Mouse (Mus musculus) kidney, adult 2 months (tissue): Measurements from ENCODE around the gene Haus3.

Experiments
- CTCF ChIP-seq: fragments of 200-500 bp; conservative IDR thresholded peaks from 2 replicates; pipeline ENCODE4 v1.5.1; 2011; ENCODE audit warnings: low read depth, mild to moderate bottlenecking, control low read depth, low read length, moderate library complexity, mixed read lengths; ENCODE audit not compliant: insufficient read depth, insufficient read length
- POLR2A ChIP-seq: fragments of 200-500 bp; IDR thresholded peaks from one replicate; pipeline ENCODE4 v1.6.1; 2011; ENCODE audit warnings: low read depth, low read length, control low read depth

DNA sequence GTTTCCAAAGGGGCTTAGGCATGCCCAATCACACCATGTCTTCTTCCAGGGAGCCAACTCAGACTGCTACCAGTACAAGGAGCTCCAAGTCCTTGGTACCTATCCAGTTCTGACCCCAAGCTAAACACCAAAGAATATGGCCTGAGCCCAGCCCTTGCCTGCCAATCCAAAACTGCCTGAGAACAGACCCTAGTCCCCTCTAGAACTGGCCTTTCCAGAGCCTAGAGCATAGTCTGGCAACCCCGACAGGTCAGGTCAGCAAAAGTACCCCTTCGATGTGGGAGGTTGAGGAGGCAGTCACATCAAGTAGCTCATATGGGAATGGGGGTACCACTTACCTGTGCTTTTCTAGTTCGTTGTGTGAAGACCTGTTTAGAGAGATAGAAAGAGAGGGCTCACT, 14.6 kb upstream of the Haus3 start:
- TF ChIP-seq POLR2A = no peak
- no peak for TF ChIP-seq CTCF
